Mouse (Mus musculus) megakaryocyte, adult 5-6 weeks (primary cell): ENCODE measurements around the gene Lrrc10b. TPM values are rescaled to one million over a fixed set of nuclear protein-coding genes. Genes with fewer than 3 reads are reported as not detected.
A peak's percentile ranks its signal among the peaks of the same experiment; 100 is the strongest.

Source experiments
- ATAC-seq: 2 replicates; pipeline ENCODE4 v1.8.0; 2016; ENCODE audit warnings: mild to moderate bottlenecking, inconsistent platforms; ENCODE audit not compliant: poor library complexity, severe bottlenecking
- total RNA-seq, 2 experiments: library from RNA; stranded (forward) in 1 of 2; stranded (reverse) in 1 of 2; fragments of 153-499, 151-499 nt in 1 of 2; fragments of 221-1000, 200-1000 nt in 1 of 2; gene quantifications; 2 replicates each; pipeline versions ENCODE4 v1.2.3 to v1.2.4; 2015 to 2017

Gene Lrrc10b
- not detected in 2 replicates for total RNA-seq (2015)
- not detected in 2 replicates for total RNA-seq (2017)

GRCm38 (mm10) chr19:10456752-10457483, at the start of gene Lrrc10b:
Gene Lrrc10b, minus strand, starts transcription at chr19:10457473.
- ATAC-seq = no peak

- ATAC-seq = peak; percentile 79
Measured at GRCm38 (mm10) chr19:10502571-10502970, 45.3 kb upstream of the Lrrc10b start.

- ATAC-seq = no peak
Measured at GRCm38 (mm10) chr19:10500581-10500980, 43.3 kb upstream of the Lrrc10b start.

GRCm38 (mm10) chr19:10497512-10498160, 40.4 kb upstream of the Lrrc10b start:
- no peak for ATAC-seq

GRCm38 (mm10) chr19:10496976-10497375, 39.7 kb upstream of the Lrrc10b start:
- no peak for ATAC-seq

- no peak for ATAC-seq
Measured at GRCm38 (mm10) chr19:10495670-10496069, 38.4 kb upstream of the Lrrc10b start.

- peak; percentile 57 for ATAC-seq
Measured at GRCm38 (mm10) chr19:10486264-10486738, 29.0 kb upstream of the Lrrc10b start.

- no peak for ATAC-seq
Measured at GRCm38 (mm10) chr19:10482703-10483102, 25.4 kb upstream of the Lrrc10b start, which contains the start of gene Ppp1r32. Gene Ppp1r32, minus strand, starts transcription at chr19:10482928.

GRCm38 (mm10) chr19:10479541-10479940, 22.3 kb upstream of the Lrrc10b start:
- ATAC-seq = no peak

- no peak for ATAC-seq
Measured at GRCm38 (mm10) chr19:10473779-10474178, 16.5 kb upstream of the Lrrc10b start.

- ATAC-seq = no peak
Measured at GRCm38 (mm10) chr19:10472958-10473357, 15.7 kb upstream of the Lrrc10b start.

- no peak for ATAC-seq
Measured at GRCm38 (mm10) chr19:10469171-10469658, 11.9 kb upstream of the Lrrc10b start.

GRCm38 (mm10) chr19:10464427-10464826, 7.2 kb upstream of the Lrrc10b start:
- no peak for ATAC-seq

GRCm38 (mm10) chr19:10461584-10461983, 4.3 kb upstream of the Lrrc10b start:
- ATAC-seq = no peak

GRCm38 (mm10) chr19:10459907-10460306, 2.6 kb upstream of the Lrrc10b start:
- ATAC-seq = no peak

GRCm38 (mm10) chr19:10458096-10458495, 823 bp upstream of the Lrrc10b start:
- no peak for ATAC-seq

GRCm38 (mm10) chr19:10457484-10457800, 169 bp upstream of the Lrrc10b start:
- ATAC-seq = no peak

- no peak for ATAC-seq
Measured at GRCm38 (mm10) chr19:10455437-10455806, 1.9 kb downstream of the Lrrc10b start.

- ATAC-seq = no peak
Measured at GRCm38 (mm10) chr19:10454718-10455436, 2.4 kb downstream of the Lrrc10b start.

- ATAC-seq = peak; percentile 47; the same call in 1 of the 2 replicates
Measured at GRCm38 (mm10) chr19:10449708-10450107, 7.6 kb downstream of the Lrrc10b start.

GRCm38 (mm10) chr19:10449190-10449589, 8.1 kb downstream of the Lrrc10b start:
- no peak for ATAC-seq
